Mouse (Mus musculus) mouse embryonic stem cell (cell line): ENCODE results near the gene Epha3.

ENCODE experiments used
- in situ Hi-C, 2 experiments: fragments of 300-500 bp; cut with MboI; formaldehyde crosslinking; loops; 1 replicate in 1 of 2; 3 replicates in 1 of 2; pipeline ENCODE4 v1.14.3; 2019 to 2020; ENCODE audit warnings: low sequenced_read_pairs in 2 of 2, low pct_unique_long_range_greater_than_20kb in 1 of 2, mixed read lengths in 1 of 2; ENCODE audit not compliant: unreplicated experiment in 1 of 2

Gene Epha3

GRCm38 (mm10) chr16:63684211-63684610 is 179.8 kb downstream of the Epha3 start:
- in situ Hi-C loops: no loop called here

- in situ Hi-C loops: no loop called here
Observed at GRCm38 (mm10) chr16:63674426-63674825, 189.5 kb downstream of the Epha3 start.

DNA sequence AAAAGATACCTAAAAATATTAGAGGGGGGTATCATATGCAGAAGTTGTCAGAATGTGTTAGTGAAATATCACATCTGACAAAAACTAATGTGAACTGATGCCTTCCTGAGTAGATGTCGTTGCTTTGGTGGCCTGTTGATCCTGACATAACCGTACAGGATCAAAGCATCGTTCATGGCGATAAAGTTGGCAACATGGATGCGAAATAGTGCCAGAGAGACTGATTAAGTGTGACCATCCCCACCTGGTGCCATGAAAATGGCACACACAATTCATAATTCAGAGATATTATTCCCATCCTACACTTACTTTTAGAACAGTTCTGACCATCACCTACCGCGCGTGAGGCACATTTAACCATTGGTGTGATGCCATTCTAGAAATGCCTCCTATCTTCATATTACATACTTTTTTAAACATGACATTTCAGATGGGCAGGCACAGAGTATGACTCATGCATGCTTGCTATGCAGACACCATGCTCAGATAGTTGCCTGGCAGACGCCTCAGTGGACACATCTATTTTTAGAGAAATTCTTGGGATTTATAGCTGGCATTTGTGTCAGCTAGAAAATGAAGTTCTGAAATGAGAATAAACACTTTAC is 190.6 kb downstream of the Epha3 start:
- in situ Hi-C loops: no loop called here

- in situ Hi-C loops: no loop called here
Observed at GRCm38 (mm10) chr16:63665897-63666464, 198.0 kb downstream of the Epha3 start.

DNA sequence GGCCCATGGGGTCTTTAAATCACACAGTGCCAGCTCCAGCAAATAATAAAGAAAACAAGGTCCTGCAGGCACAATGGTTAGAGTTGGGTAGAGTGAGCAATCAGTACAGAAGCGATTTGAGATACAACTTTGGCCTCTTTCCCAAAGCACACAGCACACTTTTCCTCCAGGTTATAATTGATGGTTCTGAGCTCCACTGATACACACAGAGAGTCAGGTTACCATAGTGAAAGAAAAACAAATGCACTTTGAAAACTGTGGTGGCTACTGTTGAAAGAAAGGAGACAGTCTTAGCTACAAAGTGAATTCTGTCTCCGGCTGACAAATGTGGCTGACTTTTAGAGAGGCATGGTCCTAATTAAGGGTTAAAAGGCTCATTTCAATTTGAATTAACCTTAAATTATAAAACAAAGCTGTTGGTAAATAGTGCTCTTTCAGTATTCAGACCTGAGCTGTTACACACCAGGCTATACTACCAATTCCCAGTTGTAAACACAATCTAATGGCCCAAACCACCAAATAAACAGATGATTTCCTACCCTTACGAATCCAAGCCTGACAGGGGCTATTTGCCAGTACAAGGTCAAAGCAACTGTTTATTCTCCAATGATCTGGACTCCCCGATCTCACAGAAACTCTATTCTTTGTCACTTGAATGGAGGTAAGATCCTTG is 205.5 kb downstream of the Epha3 start:
- in situ Hi-C loops: no loop called here

- in situ Hi-C loops: no loop called here
Observed at GRCm38 (mm10) chr16:63657743-63658142, 206.2 kb downstream of the Epha3 start.

- in situ Hi-C loops: no loop called here
Observed at GRCm38 (mm10) chr16:63653393-63653918, 210.5 kb downstream of the Epha3 start.

- in situ Hi-C loops: no loop called here
Observed at GRCm38 (mm10) chr16:63650760-63651159, 213.2 kb downstream of the Epha3 start.

GRCm38 (mm10) chr16:63646577-63646976 is 217.4 kb downstream of the Epha3 start:
- in situ Hi-C loops: no loop called here

DNA sequence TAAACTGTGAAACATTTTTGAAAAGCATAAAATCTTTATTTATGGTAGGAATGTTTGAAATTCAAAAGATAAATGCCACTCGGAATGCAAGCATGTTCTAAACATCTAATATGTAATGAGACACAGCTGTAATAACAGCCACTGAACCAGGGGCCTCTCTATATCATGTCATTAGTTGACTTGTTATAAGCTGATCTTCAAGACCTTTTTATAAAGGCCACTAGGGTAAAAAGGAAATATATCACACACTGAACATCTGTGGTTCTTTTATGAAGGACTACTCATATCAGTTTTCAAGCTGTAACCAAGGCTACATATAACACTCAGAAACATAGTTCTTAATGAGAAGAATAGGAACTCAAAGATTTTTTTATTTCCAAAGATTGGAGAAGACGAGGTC is 221.3 kb downstream of the Epha3 start:
- in situ Hi-C loops: no loop called here

- in situ Hi-C loops: no loop called here
Observed at GRCm38 (mm10) chr16:63641603-63642002, 222.4 kb downstream of the Epha3 start.

DNA sequence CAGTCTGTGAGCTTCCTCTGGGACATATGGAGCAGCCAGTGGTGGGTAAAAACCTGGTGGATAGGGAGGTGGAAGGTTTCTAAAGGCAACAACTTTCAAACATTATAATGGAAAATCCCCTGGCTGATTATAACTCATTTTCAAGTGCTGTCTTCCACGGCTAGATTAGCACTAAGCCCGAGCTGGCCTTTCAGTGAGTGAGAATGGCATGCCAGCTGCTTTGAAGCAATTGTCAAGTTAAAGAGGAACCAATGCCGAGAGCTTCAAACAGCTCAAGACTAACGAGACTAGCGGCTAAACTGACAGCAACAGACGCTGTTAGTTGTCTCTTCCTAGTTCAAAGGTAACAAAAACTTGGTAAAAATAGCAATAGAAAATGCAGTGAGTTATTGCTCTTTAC is 225.3 kb downstream of the Epha3 start:
- in situ Hi-C loops: no loop called here

- in situ Hi-C loops: no loop called here
Observed at GRCm38 (mm10) chr16:63633748-63634166, 230.2 kb downstream of the Epha3 start.

DNA sequence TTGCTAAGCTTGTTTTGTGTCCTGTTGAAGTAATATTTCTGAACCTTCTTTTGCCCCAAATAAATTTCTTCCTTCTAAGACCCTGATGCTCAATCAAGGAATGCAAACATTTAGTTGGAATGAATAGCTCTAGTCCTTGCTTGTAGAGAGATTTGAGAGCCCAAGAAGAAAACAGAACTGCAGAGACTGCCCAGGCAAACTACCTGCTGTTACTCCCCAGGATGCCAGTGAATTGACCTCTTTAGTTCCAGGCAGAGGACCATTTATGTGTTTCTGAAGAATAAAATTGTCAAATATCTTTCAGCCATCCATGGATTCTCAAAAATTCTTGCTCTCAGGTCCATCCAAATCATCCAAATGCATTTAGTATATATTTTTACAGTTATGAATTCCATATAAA is 238.7 kb downstream of the Epha3 start:
- in situ Hi-C loops: no loop called here

DNA sequence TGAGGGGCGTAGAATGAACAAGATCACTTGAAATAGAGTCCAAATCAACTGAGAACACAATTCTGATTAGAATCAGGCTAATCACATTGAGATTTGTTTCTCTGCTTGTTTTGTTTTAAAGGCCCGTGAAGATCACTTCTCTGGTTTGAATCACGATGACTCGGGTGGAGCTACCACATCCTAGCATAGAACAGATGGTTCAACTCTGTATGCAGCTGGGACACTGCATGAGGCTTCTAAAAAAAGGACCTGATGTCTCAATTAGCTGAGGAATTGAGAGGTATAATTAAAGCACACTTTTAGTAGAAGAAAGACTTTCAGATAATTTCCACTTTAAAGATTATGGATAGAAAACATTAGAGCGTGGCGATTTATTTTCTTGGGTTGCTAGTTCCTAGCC is 242.1 kb downstream of the Epha3 start:
- in situ Hi-C loops: no loop called here

DNA sequence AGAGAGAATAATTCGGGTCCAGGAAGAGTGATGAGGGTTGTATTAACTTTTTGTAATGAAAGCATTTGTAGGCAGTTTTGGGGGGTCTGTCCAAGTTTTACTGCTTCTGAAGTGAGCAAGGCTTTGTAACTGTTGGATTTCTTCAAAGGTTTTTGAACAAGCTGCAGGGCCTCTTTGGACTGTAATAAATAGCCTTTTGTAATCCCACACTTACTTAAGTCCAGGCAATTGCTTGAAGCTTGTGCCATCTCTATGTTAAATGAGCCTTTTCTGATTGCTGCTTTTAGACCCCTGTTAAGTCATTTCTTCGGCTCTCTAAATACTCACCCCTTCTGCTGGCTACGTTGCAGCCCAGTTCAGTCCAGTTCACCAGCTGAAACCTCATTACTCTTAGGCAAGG is 248.6 kb downstream of the Epha3 start:
- in situ Hi-C loops: no loop called here

DNA sequence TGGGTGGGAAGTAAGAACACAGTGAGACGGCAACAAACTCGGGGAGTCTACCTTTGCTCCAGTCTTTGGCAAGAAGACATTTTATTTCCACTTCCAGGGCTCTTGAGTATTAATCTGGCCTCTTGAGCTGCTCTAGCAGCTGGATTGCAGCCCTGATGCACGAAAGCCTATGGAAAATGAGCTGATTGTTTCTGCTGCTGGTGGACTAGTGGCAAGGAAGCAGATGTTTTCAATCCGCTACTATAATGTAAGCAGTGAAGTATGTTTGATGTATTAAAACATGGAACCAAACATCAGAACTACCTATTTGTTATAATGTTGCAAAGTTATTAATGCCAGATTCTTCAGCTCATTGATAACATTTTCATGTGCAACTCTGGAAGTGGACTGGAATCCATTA is 251.0 kb downstream of the Epha3 start:
- in situ Hi-C loops: no loop called here

DNA sequence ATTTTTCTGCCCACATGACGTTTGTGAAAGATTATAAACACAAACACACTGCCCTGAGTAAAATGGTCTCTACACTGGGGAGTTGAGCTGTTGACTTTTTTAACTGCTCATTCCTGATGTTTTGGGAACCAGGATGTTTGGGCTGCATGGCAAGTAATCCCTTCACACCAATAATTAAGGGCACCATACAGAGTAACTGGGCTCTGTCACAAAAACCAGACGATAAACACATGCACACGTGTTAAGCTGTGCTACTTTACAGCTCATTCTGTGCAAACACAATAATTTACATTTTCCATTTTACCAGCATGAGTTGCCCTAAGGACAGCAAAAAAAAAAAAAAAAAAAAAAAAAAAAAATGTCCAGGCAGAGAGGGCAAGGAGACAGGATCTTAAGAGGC is 263.7 kb downstream of the Epha3 start:
- in situ Hi-C loops: no loop called here

DNA sequence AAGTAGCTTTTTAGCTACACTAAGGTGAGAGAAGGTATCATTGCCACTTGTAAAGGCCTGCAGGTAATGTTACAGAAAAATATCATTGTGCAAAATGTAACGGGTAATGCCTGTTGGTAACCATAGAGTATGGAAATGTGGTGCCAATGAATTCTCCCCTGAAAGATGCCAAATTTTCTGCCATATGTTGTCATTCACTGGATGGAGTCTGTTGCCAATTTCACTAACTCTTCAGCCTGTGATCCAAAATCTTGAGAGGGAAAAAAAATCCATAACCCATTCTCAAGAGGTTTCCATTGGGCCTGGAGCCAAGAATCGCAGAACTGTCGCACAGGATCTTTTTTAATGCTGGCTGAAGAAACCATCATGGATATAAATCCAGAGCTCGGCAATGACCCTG is 269.3 kb downstream of the Epha3 start:
- in situ Hi-C loops: no loop called here

GRCm38 (mm10) chr16:63569746-63570145 is 294.2 kb downstream of the Epha3 start:
- in situ Hi-C loops: no loop called here
